Mouse (Mus musculus) brain, embryonic 14.5 days (tissue): ENCODE data around the gene Nt5c3.

Experiments
- CTCF ChIP-seq: fragments of 200-500 bp; IDR thresholded peaks from 2 replicates; pipeline ENCODE4 v1.5.1; 2012; ENCODE audit warnings: inconsistent platforms, mild to moderate bottlenecking, moderate library complexity, borderline replicate concordance; ENCODE audit not compliant: insufficient read depth, insufficient read length; ENCODE audit errors: extremely low read depth
- POLR2A ChIP-seq: fragments of 200-500 bp; IDR thresholded peaks from 2 replicates; pipeline ENCODE4 v1.6.1; 2012; ENCODE audit warnings: mild to moderate bottlenecking, inconsistent platforms, borderline replicate concordance; ENCODE audit not compliant: poor library complexity, insufficient read depth, insufficient read length, severe bottlenecking; ENCODE audit errors: extremely low read depth

- TF ChIP-seq POLR2A (no peak), CTCF (no peak)
These were observed 404 bp downstream of the Nt5c3 start for GRCm38 (mm10) chr6:56923331-56923725.
